Mouse (Mus musculus) pancreas, adult 10 weeks (tissue): ENCODE measurements around the gene Tgfbi. TPM values are rescaled to one million over a fixed set of nuclear protein-coding genes. Genes with fewer than 3 reads are reported as not detected.

Experiments used
- polyA plus RNA-seq: library from polyadenylated mRNA; stranded (reverse); fragments of 350-450 nt; fragmentation: Illumina TruSeq; extraction: RNeasy Lipid Tissue Mini Kit (QIAGEN cat#74804); gene quantifications from one replicate; pipeline ENCODE4 v1.2.3, GENCODE M21; 2015; ENCODE audit warnings: low read depth, low replicate concordance; ENCODE audit not compliant: insufficient read depth

Gene Tgfbi
- 12.8 TPM for polyA plus RNA-seq

GRCm38 (mm10) chr13:56609103-56609856 is at the start of gene Tgfbi:
TSS of gene Tgfbi (plus strand) at chr13:56609523.

Other genes with a start within 250 kb of the Tgfbi start
- gene Gm3045, start 182.9 kb upstream of the Tgfbi start, polyA plus RNA-seq = not detected
- gene Slc25a48, start 171.2 kb upstream of the Tgfbi start, polyA plus RNA-seq = 1.2 TPM
- gene Il9, start 127.3 kb upstream of the Tgfbi start, polyA plus RNA-seq = not detected
- gene Fbxl21, start 87.1 kb upstream of the Tgfbi start, polyA plus RNA-seq = not detected
- not detected for gene Lect2, start 61.0 kb upstream of the Tgfbi start, polyA plus RNA-seq
- 7.3 TPM for gene Smad5, start 93.5 kb downstream of the Tgfbi start, polyA plus RNA-seq
- 3.1 TPM for gene Gm45623, start 144.3 kb downstream of the Tgfbi start, polyA plus RNA-seq